Mouse (Mus musculus) ES-Bruce4 (cell line): ENCODE data around the gene Enthd1. TPM values are rescaled to one million over a fixed set of nuclear protein-coding genes. Genes with fewer than 3 reads are reported as not detected.

Experiments used
- H3K27ac ChIP-seq: 2 replicates; pipeline ENCODE4 v1.5.1; 2012; ENCODE audit warnings: low read length, inconsistent platforms; ENCODE audit not compliant: insufficient read depth
- H3K27me3 ChIP-seq: 2 replicates; pipeline ENCODE4 v1.6.1; 2012; ENCODE audit warnings: mild to moderate bottlenecking, low read length, inconsistent platforms; ENCODE audit not compliant: control insufficient read depth, poor library complexity, insufficient read depth, severe bottlenecking
- H3K36me3 ChIP-seq: 2 replicates; pipeline ENCODE4 v1.6.1; 2012; ENCODE audit warnings: inconsistent platforms, mild to moderate bottlenecking, low read length, moderate library complexity; ENCODE audit not compliant: control insufficient read depth, poor library complexity, insufficient read depth, severe bottlenecking
- H3K4me1 ChIP-seq: one replicate; pipeline ENCODE4 v1.8.1; 2011; ENCODE audit warnings: low read length; ENCODE audit not compliant: control insufficient read depth, insufficient read depth
- H3K4me3 ChIP-seq: 2 replicates; pipeline ENCODE4 v1.5.1; 2011; ENCODE audit warnings: low read depth, mild to moderate bottlenecking, low read length
- H3K9ac ChIP-seq: 2 replicates; pipeline ENCODE4 v1.6.1; 2012; ENCODE audit warnings: low read depth, mild to moderate bottlenecking, inconsistent platforms; ENCODE audit not compliant: poor library complexity, severe bottlenecking
- H3K9me3 ChIP-seq: replicated peaks from 2 replicates; pipeline ENCODE4 v1.6.1; 2012; ENCODE audit warnings: mild to moderate bottlenecking, low read length, inconsistent platforms; ENCODE audit not compliant: control insufficient read depth, poor library complexity, insufficient read depth, severe bottlenecking
- CTCF ChIP-seq: IDR thresholded peaks from one replicate; pipeline ENCODE4 v1.8.1; 2011; ENCODE audit warnings: low read depth, low read length
- EP300 ChIP-seq: IDR thresholded peaks from 2 replicates; pipeline ENCODE4 v1.6.1; 2011; ENCODE audit warnings: low read depth, low read length; ENCODE audit not compliant: insufficient read depth
- POLR2A ChIP-seq: IDR thresholded peaks from one replicate; pipeline ENCODE4 v1.8.1; 2011; ENCODE audit warnings: low read length; ENCODE audit not compliant: insufficient read depth
- polyA plus RNA-seq: library from polyadenylated mRNA; stranded (reverse); fragments of >200 nt; gene quantifications from 2 replicates; pipeline ENCODE4 v1.2.4, GENCODE M21; 2011; ENCODE audit warnings: low read depth; ENCODE audit not compliant: missing spikeins, insufficient read depth, insufficient read length

Gene Enthd1
- polyA plus RNA-seq, 1 experiment = not detected

DNA sequence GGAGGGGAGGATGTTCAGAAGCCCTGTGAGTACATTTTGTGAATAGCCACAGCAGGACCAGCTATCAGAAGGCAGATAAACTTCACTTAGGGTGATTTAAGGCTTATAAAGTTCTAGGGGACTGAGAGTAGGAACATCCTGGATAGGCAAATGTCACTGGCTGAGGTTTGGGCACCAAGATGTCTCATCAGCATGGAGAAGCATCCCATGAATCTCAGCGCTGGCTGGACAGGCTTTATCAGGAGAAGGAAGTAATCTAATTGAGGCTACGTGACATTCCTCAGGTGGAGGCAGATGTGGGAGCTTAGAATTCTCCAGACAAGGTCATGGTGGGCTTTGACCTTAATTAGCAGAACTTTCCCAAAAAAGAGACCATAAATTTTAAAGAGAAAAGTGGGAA is 8.9 kb downstream of the Enthd1 start:
- Histone ChIP-seq H3K27ac (no peak overlapping the region), H3K9ac (no peak overlapping the region), H3K4me3 (no peak overlapping the region), H3K9me3 (no peaks in the 10 kb centered on the region), H3K36me3 (no peaks in the 10 kb centered on the region), H3K27me3 (no peaks in the 10 kb centered on the region), H3K4me1 (no peaks in the 10 kb centered on the region)
- TF ChIP-seq POLR2A (no peak), CTCF (no peak), EP300 (no peak)

DNA sequence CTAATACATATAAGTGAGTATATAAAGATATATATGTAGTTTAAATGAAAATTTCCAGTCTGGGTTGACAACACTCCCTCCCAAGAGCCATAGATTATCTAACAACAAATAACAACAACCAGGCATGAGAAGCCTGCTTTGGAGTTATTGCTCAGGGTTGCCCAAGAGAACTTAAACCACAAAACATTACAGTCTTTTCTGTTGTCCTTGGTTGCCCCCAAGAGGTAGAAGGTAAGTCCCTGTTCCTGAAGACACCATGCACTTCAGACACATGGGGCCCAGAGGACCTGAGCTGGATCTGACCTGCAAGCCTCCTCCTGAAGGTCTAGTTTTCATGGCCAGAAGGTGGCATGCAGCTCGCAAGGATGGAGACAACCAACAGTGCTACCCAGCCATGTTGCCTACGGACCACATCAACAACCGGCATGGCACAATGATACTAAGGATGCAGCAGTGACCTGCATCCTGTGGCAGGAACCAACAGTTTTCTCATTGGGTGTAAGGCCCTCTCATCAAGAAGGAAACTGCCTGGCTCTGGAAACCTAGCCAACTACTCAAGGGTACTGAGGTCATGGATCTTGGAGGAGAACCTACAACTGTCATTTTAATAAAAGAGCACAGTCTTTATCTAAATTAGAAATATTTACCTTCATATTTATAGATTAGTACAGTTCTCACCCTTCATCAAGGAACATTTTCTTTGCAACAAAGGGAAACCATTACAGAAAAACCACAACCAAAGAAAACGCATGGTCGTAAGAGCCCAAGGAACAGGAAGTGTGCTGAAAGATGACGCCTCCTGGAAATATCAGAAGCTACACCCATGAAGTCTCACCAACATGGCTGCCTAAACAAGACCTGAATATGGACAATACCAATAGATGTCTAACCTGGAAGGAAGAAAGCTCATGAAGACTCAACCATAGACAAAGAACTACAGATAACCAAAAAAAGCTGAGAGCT is 9.8 kb downstream of the Enthd1 start:
- Histone ChIP-seq H3K27ac (no peak overlapping the region), H3K27me3 (no peaks in the 10 kb centered on the region), H3K9me3 (no peaks in the 10 kb centered on the region), H3K9ac (no peak overlapping the region), H3K36me3 (no peaks in the 10 kb centered on the region), H3K4me3 (no peak overlapping the region), H3K4me1 (no peaks in the 10 kb centered on the region)
- TF ChIP-seq POLR2A (no peak), CTCF (no peak), EP300 (no peak)

DNA sequence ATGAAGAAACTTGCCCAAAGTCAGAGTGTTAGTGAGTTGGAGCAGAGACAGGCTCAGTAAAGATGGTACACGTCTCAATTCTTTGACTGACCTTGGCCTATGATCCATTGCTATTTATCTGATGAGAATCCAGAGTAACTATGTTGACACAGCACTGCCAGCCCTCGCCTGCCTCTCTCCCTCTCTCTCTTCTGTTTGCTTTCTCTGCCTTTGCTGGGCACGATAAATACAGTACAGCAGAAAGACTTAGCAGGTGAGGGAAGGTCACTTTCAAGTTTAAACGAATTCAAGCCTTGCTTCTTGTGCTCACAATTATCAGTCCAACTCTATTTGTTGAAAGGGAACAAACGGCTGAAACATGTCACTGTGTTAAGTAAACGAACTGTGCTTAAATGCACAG is 19.5 kb downstream of the Enthd1 start:
- Histone ChIP-seq H3K36me3 (no peaks in the 10 kb centered on the region), H3K9ac (no peak overlapping the region), H3K4me1 (no peaks in the 10 kb centered on the region), H3K27me3 (no peaks in the 10 kb centered on the region), H3K4me3 (no peak overlapping the region), H3K27ac (no peak overlapping the region), H3K9me3 (no peaks in the 10 kb centered on the region)
- no peak for TF ChIP-seq EP300
- no peak for TF ChIP-seq POLR2A
- TF ChIP-seq CTCF = no peak

DNA sequence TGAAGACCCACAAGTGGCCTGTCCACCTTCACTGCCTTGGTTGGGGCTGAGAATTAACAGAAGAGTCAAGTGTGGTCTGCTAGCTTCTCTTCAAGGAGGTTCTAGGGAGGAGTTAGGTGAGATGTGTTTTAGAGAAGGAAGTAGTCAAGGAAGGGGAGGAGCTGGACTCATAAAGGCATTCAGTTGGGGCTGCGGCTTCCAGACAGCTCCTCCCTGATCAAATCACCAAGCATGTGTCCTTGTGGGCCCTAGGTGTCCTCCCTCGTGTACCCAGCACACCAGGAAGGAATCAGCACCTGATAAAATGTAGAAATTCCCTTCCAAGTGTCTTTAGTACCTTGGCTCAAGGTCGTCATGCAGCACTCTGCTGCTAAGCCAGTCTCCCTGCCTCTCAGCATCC is 20.8 kb downstream of the Enthd1 start:
- Histone ChIP-seq H3K4me1 (no peaks in the 10 kb centered on the region), H3K36me3 (no peaks in the 10 kb centered on the region), H3K4me3 (no peak overlapping the region), H3K9me3 (no peaks in the 10 kb centered on the region), H3K27ac (no peak overlapping the region), H3K27me3 (no peaks in the 10 kb centered on the region), H3K9ac (no peak overlapping the region)
- TF ChIP-seq CTCF = no peak
- TF ChIP-seq EP300 = no peak
- no peak for TF ChIP-seq POLR2A

DNA sequence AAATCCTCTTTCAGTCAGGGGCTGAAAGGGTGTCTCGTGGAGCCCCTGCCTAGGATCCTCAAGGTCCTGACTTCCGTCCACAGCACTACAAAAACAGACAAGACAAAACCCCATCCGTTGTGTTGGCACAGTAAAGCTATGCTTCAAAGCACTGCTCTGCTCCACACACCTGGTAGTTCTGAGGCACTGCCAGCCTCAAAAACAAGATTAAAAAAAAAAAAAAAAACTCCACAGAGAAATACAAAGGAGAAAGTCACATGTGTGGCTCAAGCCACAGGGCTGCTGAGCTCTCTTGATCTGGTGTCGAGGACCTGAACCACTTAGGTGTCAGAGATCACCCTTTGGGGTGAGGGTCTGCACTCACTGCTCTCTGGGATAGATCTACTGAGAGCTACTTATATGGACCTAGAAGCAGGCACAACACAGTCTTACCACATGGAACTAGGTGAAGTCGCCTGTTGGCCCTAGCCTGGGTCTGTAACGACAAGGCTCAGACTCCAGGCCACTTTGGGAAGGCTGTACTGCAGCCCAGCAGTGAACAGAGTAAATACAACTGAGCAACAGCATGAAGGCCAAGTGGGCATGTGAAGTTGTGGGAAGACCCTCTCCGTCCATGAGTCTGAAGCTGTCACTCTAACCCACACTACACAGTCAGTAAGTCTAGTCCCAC is 26.1 kb downstream of the Enthd1 start:
- H3K4me1 ChIP-seq = no peaks in the 10 kb centered on the region
- no peak for TF ChIP-seq POLR2A
- TF ChIP-seq EP300 = no peak
- no peak for TF ChIP-seq CTCF
- H3K9ac ChIP-seq = no peak overlapping the region
- no peaks in the 10 kb centered on the region for H3K9me3 ChIP-seq
- H3K36me3 ChIP-seq = no peaks in the 10 kb centered on the region
- no peak overlapping the region for H3K27ac ChIP-seq
- H3K4me3 ChIP-seq = no peak overlapping the region
- no peaks in the 10 kb centered on the region for H3K27me3 ChIP-seq

DNA sequence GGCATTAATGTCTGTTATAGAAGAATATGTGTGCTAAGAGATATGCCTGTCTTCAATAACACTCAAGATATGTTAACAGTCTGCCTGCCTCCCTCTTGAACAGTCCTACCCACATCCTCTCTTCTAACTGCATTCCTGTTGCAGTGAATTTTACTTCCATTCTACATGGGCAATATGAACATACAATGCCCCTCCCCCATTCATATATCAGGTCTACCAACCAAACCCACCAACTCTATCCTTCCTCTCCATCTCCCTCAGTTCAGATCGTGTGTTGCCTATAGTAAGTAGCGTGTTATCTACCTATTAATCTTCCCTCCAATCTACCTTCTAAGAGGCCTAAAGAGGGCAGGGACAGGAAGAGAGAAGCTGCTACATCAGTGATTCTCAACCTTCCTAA is 26.9 kb downstream of the Enthd1 start:
- H3K4me3 ChIP-seq = no peak overlapping the region
- TF ChIP-seq CTCF (no peak), EP300 (no peak), POLR2A (no peak)
- H3K9ac ChIP-seq = no peak overlapping the region
- H3K27me3 ChIP-seq = no peaks in the 10 kb centered on the region
- H3K27ac ChIP-seq = no peak overlapping the region
- no peaks in the 10 kb centered on the region for H3K36me3 ChIP-seq
- no peaks in the 10 kb centered on the region for H3K9me3 ChIP-seq
- no peaks in the 10 kb centered on the region for H3K4me1 ChIP-seq
